In genomic region chr6:30526586-30527515, GRCm38 (mm10) we compare ENCODE assay signal across 8 mouse cellular contexts. TPM values are rescaled to one million over a fixed set of nuclear protein-coding genes. Genes with fewer than 3 reads are reported as not detected.
DNase-seq lines count a peak whose midpoint lies in the region; ATAC-seq lines count a peak whose summit lies in the region.

No protein-coding gene starts in this region.

- H3K27me3 ChIP-seq in forebrain, embryonic 13.5 days = no peaks in the 10 kb centered on the region

- peak; percentile 85 for ATAC-seq in forebrain, embryonic 13.5 days

- peak; percentile 88 for DNase-seq in heart, adult 11 months
- no peak for DNase-seq in heart, adult 9 months (ENCODE audit: low spot score in 2 of 2)
- peak; percentile 19 for DNase-seq in kidney, adult 11 months
- peak; percentile 48 for DNase-seq in lung, postnatal 10 days
- DNase-seq in adrenal gland, adult 8-10 months = no peak
- no peak for DNase-seq in left cerebral cortex, adult 18-20 months (ENCODE audit: low spot score in 2 of 2)
- no peak for DNase-seq in right cerebral cortex, adult 18-20 months

- WGBS in forebrain, embryonic 13.5 days = 4% methylated on average over 19 of the region's 19 CpGs

- peak overlapping the region; percentile 93 for H3K27ac ChIP-seq in forebrain, embryonic 13.5 days

- no peaks in the 10 kb centered on the region for H3K9me3 ChIP-seq in forebrain, embryonic 13.5 days (replicated peaks)

- peak overlapping the region; percentile 49 for H3K4me2 ChIP-seq in forebrain, embryonic 13.5 days

- no peak overlapping the region for H3K4me3 ChIP-seq in forebrain, embryonic 13.5 days

- H3K4me1 ChIP-seq in forebrain, embryonic 13.5 days = peaks cover 28% of the 10 kb centered on the region

- H3K36me3 ChIP-seq in forebrain, embryonic 13.5 days (ENCODE audit: poor library complexity, severe bottlenecking) = no peaks in the 10 kb centered on the region

- H3K9ac ChIP-seq in forebrain, embryonic 13.5 days = peak overlapping the region; percentile 58

RNA-seq across cellular contexts. Expression of gene Cpa2, which starts 14.5 kb away (rescaled TPM):
- 4.1 and 5.2 TPM in 2 replicates for polyA plus RNA-seq in forebrain, embryonic 13.5 days (2015; fragmentation: Nextera tagmentation; extraction: Ambion mirVana)
- 1 to 10 TPM in 3 of 4 experiments, under 1 TPM in 1; 0.64 to 3.3 (median 1.0) TPM for total RNA-seq in adrenal gland, adult 8-10 months (2022)
- 1 to 10 TPM; 1.9 to 2.0 TPM for total RNA-seq in left cerebral cortex, adult 18-20 months (2021)

RNA-seq across cellular contexts. Expression of gene Ssmem1, which starts 17.2 kb away (rescaled TPM):
- polyA plus RNA-seq in forebrain, embryonic 13.5 days (2015; fragmentation: Nextera tagmentation; extraction: Ambion mirVana) = 0.26 TPM in 1 of 2 replicates, not detected in the other
- under 1 TPM in 3 of 4 experiments, not detected in 1; 0.24 to 0.92 (median 0.35) TPM for total RNA-seq in adrenal gland, adult 8-10 months (2022)
- total RNA-seq in left cerebral cortex, adult 18-20 months (2021) = under 1 TPM; 0.52 to 0.74 TPM

RNA-seq across cellular contexts. Expression of gene Tmem209, which starts 17.3 kb away (rescaled TPM):
- 37.6 and 41.4 TPM in 2 replicates for polyA plus RNA-seq in forebrain, embryonic 13.5 days (2015; fragmentation: Nextera tagmentation; extraction: Ambion mirVana)
- 10 to 100 TPM; 24.4 to 32.6 (median 28.6) TPM for total RNA-seq in adrenal gland, adult 8-10 months (2022)
- 10 to 100 TPM; 21.7 to 24.8 TPM for total RNA-seq in left cerebral cortex, adult 18-20 months (2021)

RNA-seq across cellular contexts. Expression of gene Cpa4, which starts 41.3 kb away (rescaled TPM):
- polyA plus RNA-seq in forebrain, embryonic 13.5 days (2015; fragmentation: Nextera tagmentation; extraction: Ambion mirVana) = 3.4 and 3.6 TPM in 2 replicates
- 1 to 10 TPM; 1.3 to 3.0 (median 2.0) TPM for total RNA-seq in adrenal gland, adult 8-10 months (2022)
- total RNA-seq in left cerebral cortex, adult 18-20 months (2021) = under 1 TPM; 0.19 to 0.21 TPM

Comparison
In these comparisons a context has a peak if more than half of its experiments do, and no peak if none do; other contexts are left out.
1. DNase-seq: peak in heart, adult 11 months (single experiment), kidney, adult 11 months (single experiment) and lung, postnatal 10 days (single experiment); none in heart, adult 9 months (0 of 2), adrenal gland, adult 8-10 months (single experiment), left cerebral cortex, adult 18-20 months (0 of 2) and right cerebral cortex, adult 18-20 months (single experiment).